Mouse (Mus musculus): Measurements from ENCODE around the gene Gnai1.
"Not testable (repeated sequence)": the region's sequence is repeated elsewhere in the genome, so short reads cannot be mapped to it uniquely, and the experiment has no call there.

Gene Gnai1

DNA sequence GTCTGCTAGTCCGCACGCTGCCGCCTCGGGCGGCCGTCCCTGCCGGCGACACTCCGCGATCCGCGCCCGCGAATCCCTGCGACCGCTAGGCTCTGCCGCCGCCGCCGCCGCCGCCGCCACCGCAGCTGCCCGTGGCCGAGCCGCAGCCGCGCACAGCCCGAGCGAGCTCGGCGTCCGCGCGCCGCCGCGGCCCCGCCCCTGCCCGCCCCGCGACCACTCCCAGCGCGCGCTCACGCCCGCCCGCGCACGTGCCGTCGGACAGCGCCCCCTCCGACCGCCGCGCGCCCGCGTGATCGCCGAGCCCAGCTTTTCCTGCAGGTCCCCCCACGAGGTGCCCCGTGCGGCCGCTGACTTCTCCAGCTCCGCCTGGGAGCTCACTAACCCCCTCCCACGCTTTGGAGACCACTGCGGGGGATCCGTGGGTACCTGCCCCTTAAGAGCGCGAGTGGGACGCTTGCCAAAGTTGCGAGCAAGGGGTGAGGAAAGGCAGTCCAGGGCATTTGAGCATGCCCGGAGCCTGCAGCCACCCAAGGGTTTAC, at the start of gene Gnai1:
Gene Gnai1, minus strand, starts transcription at position 75 of the 539 bp plus-strand sequence.
- DNase-seq (ENCODE audit: low spot score in 2 of 2), result peak in 1 of 2 experiments; percentile 42

DNA sequence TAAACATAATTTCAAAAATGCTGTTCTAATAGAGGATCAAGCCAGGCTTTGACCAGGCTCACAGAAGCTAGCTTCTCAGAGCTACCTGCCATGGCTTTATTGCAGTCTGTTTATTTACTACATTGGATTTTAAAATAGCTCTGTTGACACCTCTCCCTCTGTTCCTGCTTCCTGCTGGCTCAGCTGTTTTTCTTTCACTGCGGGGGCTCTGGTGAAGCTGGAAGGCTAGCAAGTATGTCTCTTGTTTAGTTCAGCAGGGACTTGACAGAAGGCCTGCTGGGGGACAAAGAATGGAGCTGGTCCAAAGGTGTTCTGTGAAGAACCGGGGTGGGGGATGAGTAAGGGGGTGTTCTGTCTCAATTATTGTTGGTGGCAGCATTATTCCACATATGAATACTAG, 7.7 kb upstream of the Gnai1 start:
- no peak for DNase-seq (ENCODE audit: low spot score in 2 of 2)

DNA sequence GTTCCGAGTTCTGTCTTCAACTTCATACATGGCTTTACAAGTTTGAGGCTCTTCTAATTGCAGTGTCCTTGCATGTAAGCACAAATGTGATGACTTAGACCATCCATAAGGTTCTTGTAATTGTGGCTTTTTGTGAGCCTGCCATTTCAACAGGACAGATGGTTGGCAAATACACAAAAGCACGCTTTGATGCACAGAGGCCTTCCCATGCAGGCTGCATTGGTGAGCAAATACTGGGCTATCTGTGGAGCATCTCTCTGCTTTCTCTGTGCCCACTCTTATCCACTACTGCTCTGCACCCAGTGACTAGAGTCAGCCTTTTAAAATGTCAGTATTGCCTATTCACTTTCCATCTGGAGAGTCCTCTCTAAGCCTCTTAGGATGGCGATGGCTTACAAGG, 5.3 kb upstream of the Gnai1 start:
- no peak for DNase-seq (ENCODE audit: low spot score in 2 of 2)

DNA sequence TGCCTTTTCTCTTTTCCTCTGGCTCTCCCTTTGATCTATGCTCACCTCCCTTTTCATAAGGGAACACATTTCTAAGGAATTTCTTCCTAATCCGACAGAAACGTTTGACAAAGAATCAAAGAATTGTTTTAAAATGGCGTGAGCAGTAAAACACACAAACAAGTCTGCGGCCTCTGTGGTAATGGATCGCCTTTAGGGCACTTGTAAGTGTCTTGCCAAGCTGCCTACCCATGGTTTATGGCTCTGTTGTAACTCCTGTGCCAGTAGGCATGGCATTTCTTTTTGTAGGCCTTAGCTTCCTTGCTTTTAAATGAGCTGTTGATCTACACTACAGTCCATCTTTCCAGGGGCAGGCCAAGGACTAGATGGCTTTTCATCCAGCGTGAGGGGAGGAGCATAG, 801 bp upstream of the Gnai1 start:
- no peak for DNase-seq (ENCODE audit: low spot score in 2 of 2)

DNA sequence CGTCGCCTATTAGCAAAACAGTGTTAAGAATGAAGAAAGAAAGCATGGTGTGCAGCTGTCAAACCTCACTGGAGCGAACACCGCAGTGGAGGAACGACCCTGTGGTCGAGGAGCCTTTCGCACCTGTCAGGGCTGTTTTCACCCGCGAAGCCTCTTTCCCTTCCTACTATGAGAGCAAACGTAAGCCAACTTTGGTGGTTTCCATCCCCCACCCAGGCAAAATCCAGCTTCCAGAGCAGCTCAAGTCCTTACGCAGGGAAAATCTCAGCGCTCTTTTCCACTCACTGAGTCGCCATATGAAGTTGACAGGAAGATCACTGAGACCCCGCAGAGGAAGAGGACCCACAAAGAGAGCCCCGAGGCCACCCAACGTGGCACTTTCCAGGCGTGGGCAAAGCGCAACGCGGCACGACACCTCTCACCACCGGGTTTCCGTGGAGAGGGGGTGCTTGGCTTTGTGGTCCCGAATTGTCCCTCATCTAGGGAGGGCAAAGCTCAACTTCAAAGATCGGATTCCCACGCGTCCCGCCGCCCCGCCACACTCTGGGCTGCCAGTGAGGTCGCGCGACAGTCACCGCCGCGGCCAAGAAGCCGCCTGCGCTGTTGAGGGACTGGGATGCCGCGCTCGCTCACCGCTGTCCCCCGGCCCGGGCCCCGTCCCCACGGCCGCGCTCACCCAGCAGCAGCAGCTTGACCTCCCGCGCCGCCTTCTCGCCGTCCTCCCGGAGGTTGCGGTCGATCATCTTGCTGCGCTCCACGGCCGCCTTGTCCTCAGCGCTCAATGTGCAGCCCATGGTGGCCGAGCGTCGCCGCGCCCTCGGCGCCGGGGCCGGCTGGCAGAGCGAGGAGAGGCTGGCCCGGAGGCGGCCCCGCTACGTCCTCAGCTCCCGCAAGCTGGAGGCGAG, 527 bp downstream of the Gnai1 start:
- DNase-seq (ENCODE audit: low spot score in 2 of 2), result peak; percentile 4 to 63

DNA sequence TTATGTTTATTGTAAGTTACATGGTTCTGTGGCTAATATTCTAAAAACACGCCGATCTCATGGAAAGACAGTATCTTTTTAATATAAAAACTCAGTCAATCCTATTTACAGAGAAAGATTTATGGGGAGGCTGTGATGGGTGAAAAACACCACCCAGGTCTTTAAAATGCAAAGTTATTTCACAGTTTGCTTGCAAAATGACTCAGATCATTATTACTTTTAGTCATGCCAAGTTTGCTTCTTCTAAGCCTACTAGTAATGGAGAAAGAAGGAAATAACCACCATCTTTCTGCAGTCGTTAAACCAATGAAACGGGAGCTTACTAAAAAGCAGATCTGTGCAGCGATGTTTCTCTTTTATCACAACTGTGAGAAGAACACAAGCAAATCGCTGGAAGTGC, 1.4 kb downstream of the Gnai1 start:
- no peak for DNase-seq (ENCODE audit: low spot score in 2 of 2)

DNA sequence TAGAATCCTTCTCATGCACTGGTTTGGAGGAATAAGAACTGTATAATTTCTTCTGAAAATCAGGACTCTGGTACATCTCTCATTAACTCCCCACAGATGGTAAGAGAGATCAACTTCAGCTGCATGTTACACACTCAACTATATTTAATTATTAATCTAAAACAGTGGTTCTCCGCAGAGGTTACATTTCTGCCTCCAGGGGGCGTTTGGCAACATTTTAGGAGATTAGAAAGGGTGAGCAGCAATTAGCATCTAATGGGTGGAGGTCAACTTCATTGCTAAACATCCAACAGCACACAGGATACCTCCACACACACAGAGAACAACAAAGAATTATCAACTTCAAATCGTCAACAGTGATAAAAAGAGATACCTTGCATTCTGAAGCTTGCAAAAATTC, 2.0 kb downstream of the Gnai1 start:
- DNase-seq (ENCODE audit: low spot score in 2 of 2), result peak in 1 of 2 experiments; percentile 8

DNA sequence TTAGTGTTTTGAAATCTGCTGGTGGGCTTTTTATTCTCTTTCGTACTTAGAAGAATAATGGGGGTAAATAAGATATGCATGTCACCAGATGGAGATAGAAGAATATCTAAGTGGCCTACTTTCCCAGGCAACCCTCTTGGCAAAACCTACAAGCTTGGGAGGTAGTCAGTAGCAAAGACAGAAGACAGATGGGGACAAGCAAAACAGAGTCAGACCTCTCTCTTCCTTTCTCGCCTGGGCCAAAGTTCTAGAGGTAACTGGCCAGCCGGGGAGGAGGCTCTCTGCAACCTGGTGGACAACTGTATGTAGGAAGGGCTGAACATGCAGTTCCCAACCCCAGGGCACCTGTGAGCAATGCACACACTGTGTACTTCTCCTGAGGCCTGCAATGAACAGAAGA, 12.9 kb downstream of the Gnai1 start:
- no peak for DNase-seq (ENCODE audit: low spot score in 2 of 2)

DNA sequence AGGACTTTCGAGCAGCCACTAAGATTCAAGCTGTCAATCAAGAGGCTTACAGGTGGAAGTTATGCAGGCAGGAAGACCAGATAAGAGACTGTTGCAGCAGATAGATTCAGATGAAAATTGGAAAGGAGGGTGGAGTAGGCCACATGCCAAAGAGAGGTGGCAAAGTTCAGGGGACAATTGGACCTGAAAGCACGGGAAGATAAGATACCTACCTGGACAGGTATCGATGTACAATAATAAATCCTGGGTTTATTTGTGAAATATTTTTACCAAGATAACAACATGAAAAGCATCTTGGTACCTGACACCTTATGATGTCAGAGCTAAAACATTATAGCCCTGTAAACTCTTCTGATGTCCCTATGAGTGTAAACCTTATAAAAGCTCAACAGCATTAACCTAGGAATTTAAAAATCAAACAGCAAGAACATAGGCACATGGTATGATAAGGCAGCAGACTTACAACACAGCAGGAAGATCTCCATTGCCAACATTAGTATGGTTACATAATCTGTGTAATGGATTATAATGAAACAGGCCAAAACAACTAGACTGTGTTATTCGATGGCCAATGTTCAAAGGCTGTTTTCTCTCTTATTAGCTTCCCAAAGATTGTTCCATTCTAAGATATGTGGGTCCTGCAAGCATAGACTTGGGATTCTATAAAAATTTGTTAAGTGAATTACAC, 16.6 kb downstream of the Gnai1 start:
- DNase-seq (ENCODE audit: low spot score in 2 of 2), result no peak

DNA sequence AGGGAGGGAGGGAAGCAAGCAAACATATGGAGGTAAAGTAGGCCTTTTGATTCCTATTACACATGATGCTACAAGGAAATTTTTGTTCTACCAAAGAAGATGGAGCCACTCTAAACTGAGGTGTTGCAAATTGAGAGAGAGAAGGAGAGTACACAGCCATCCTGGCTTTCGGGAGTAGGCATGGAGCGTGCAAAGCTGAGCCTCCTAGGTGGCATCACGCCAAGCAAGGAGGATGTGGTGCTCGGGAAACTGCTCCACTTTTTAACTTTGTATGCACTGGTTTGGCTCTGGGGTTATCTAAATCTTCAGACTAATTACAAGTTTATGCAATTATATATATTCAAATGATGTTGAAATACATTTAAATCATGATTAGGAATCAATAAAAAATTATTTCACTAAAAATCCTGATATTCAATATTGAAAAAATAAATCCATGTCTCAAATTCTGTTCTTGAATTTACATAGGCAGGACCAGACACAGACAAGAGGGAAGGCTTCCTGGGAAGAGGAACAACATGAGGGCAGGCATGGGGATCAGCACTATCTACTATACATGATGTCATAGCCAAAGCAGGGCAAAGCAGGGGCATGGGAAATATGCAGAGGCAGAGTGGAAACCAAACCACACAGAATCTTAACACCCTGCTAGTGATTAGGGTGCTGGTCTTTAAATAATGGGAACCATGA, 17.2 kb downstream of the Gnai1 start:
- no peak for DNase-seq (ENCODE audit: low spot score in 2 of 2)

DNA sequence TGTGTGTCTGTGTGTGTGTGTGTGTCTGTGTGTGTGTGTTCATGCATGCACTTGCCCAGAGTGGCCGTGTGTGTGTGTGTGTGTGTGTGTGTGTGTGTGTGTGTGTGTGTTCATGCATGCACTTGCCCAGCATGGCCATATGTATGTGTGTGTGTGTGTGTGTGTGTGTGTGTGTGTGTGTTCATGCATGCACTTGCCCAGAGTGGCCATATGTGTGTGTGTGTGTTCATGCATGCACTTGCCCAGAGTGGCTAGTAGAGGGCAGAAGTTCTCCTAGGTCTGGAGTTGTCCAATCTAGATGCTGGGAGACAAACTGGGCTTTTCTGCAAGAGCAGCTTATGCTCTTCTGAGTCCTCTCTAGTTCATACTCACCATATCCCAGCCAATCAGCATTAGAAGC, 18.3 kb downstream of the Gnai1 start:
- not testable (repeated sequence) for DNase-seq (ENCODE audit: low spot score in 2 of 2)

DNA sequence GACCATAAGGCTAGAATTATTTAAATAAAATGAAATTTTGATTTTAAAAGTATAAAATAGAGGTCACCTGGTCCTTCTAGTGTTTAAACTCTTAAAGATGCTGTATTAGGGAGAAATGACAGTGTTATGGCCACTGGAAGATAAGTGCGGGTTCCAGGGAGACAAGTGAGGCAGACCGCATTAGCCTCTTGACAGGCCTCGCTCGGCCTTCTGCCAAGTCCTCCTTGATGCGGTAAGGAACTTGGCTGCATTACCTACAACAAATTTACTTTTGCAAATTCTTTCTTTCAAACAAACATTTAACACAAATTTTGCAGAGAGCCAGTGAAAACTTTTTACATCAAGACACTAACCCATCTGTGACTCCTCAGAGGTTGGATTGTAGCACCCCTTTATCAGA, 27.9 kb downstream of the Gnai1 start:
- DNase-seq (ENCODE audit: low spot score in 2 of 2), result no peak

DNA sequence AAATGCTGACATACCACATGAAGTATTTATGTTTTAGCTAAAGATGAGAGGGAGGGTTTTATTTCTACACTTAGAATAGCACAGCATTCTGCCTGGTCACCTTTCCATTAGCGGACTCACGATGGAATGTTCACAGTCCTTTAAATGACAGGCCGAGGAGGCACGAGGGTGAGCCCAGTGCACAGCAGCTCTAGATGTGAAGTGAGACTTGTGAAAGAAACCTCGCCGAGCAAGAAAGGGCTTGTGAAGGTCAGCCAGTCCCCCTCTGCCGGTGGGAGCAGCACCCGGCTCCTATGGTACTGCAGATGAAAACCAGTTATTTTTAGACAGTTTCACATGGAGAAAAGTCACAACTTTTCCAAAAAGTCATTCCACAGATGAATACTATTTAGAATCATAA, 29.4 kb downstream of the Gnai1 start:
- DNase-seq (ENCODE audit: low spot score in 2 of 2), result no peak

DNA sequence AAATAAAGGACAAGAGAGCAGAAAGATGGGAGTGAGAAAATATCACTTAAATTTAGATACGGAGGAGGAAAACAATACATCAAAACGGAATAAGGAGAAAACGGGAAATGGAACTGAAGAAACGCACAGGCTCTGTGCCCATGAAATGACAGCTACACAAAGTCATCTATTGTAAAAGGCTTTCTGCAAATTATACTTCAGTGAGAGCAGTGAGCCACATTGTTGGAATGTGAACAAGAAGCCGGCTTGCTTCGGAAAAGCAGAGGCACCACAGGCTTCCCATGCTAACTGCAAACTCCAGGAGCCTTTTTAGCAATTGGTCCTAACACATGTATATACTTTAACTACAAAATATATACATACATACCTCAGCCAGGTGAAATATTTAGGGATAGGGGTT, 34.0 kb downstream of the Gnai1 start:
- DNase-seq (ENCODE audit: low spot score in 2 of 2), result no peak

DNA sequence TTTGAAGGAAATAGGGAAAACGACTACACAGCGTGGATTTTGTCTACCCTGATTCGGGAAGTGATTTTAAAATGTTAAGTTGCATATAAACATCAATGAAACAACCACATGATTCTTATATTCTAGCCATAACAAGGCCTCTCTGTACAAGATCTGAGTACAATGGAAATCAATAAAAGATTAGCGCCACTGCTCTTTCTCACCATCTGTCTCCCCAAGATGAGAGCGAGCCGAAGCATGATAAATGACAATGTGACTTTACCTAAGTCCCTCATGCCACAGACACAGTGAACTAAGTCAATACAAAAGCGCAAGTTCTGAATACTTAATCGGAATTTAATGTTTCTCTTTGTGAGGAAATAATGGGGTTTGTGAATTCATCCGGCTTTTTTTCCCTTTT, 36.6 kb downstream of the Gnai1 start:
- no peak for DNase-seq (ENCODE audit: low spot score in 2 of 2)

DNA sequence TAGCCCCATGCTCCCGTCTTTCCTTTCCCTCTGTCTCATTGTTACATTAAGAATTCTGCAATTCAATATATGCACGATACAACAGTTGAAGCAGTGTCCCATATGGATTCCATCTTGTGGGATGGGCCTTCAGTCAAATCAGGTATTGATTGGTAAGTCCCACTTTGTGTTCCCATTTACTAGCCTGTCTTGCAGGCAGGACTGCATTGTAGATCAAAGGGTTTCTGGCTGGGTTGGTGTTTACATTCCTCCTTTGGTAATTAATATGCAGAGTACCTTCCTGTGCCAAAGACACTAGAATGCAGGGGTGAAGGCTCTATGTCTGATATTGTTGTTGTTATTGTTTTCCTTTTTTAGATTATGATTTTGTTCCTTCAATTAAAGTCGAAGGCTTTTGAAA, 38.5 kb downstream of the Gnai1 start:
- no peak for DNase-seq (ENCODE audit: low spot score in 2 of 2)

DNA sequence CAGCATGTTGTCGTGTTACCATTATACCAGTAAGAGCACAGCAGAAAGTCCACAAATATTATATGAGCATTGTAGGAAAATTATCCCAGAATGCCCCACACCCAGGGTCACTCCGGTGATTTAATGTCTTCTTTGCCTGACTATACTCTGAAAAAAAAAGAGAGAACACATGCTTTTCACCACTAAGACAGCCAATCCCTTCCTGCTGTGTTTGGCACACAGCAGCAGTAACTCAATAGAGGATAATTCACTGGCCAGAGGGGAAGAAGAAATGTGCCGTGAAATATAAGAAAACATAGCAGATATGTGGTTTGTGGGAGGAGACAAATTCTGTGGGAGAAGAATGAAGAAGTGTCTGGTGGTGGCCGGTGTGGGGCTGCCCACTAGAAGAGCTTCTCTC, 41.3 kb downstream of the Gnai1 start:
- DNase-seq (ENCODE audit: low spot score in 2 of 2), result no peak

DNA sequence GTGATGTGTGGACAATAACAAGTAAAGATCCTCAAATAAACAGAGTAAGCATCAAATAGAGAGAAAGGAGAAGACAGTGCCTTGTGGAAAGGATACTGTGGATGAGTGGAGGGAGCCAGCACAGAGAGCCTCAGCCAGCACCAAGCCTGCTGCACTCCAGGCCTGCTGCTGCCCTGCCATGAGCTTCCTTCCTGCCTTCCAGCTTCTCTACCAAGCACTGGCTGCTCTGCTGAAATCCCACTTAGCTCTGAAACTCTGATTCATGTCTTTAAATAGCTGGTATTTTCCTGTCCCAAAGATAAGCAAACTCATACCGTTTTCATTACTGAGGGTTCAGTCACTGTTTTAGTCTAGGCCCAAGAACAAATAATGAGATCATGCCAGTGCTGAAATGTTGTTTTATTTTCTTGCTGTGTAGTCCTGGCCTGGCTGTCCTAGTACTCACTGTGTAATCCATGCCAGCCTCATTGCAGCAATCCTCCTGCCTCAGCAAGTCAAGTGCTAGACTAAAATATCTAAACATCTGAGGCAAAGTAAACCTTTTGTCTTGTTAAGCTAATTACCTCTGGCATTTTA, 52.8 kb downstream of the Gnai1 start:
- DNase-seq (ENCODE audit: low spot score in 2 of 2), result no peak

DNA sequence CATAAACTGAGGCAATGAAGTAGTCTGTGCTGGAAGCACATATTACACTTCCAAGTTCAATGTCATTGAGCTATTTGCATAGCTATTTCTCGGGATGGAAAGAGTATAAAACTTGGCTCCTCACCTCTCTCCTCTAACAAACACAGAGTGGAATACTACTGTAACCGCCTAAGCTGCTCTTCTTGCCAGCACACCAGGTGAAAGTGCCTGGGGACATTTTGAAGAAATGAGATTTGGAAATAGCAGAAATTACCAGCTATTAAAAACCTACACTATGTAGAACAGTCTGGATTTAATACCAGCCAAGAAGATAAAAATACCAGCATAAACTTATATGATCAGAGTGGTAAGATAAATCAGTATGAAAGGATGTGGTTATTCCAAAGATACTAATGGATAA, 63.6 kb downstream of the Gnai1 start:
- DNase-seq (ENCODE audit: low spot score in 2 of 2), result no peak

DNA sequence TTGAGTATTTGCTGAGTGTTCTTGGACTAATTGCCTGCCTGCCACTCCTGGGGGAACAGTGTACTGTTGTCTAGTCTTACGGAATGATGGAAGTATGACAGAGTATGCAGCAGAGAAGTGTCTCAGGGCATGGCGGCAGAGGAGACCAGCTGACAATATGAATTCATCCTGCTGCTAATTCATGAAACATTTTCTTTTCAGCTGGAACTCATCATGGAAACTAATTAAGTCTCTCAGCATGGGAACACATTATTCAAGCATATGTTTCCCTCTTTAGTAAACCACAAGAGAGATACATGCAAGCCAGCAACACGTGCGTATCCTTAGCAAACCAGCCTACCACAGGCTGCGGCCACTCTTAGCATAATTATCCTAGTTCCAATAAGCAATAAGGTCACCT, 67.4 kb downstream of the Gnai1 start:
- no peak for DNase-seq (ENCODE audit: low spot score in 2 of 2)

DNA sequence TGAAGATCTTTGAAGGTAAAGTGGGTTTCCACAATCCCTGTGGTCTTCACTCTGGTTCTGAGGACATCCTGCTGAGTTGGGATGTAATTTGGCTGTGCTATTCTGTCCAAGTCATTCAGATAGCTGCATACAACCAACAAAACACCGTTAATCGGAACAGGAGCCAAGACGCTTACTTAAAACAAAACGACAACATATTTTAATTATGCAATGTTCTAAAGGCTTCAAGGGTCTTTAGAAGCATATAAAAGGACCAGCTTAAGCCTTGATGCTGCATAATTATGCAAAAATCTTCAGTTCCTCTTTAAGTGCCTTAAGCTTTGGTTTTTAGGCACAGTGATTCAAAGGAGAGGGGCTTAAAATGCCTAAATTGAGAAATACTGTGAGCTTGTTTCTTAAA, 70.6 kb downstream of the Gnai1 start:
- DNase-seq (ENCODE audit: low spot score in 2 of 2), result no peak

DNA sequence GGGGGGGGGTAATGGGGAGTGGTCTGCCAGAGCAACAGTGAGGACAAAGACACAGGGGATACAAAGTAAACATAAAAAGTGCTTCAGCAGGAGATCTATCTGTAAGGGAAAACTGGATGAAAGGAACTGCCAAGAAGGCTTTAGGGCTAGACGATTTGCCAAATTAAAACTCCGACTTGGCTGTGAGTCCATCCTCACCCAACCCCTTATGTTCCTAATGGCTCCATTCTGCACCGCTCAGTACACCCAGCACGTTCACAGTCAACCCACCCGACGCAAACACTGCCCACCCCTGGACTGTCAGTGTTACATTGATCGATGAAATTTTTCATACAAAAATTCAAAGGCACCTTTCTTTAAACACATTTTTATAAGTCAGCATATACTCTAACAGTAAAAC, 71.5 kb downstream of the Gnai1 start:
- DNase-seq (ENCODE audit: low spot score in 2 of 2), result no peak
